Mouse (Mus musculus) CH12F3 (cell line): ENCODE data around the gene Tbc1d22a.

Experiments
- in situ Hi-C: fragments of 300-500 bp; cut with MboI; formaldehyde crosslinking; loops from 2 replicates; pipeline ENCODE4 v1.14.3; 2020; ENCODE audit warnings: low sequenced_read_pairs

Tbc1d22a gene

GRCm38 (mm10) chr15:86231831-86232512 is 17.7 kb downstream of the Tbc1d22a start:
- in situ Hi-C loops, result loop anchor here (25.0 kb wide), 1 partner anchor 330 kb away; no protein-coding TSS in a partner anchor

DNA sequence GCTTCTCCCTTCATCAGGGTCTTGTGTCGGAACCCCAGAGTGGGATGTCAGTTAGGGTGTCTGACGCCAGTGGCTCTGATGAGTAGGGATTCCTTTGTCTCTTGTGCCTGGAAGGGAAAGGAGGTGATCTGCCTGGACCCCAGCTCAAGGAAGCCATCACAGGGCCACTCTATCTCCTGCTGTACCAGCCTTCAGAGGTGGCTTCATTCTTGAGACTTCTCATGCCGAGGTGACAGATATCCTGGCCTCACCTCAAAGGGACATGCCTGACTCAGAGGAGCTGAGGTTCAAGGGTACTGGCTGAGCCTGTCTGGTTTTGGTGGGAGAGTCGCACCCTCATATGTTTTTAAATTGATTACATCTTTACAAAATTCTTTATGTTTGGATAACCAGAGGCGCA is 19.7 kb downstream of the Tbc1d22a start:
- in situ Hi-C loops, result loop anchor here (25.0 kb wide), 1 partner anchor 328 kb away; no protein-coding TSS in a partner anchor

DNA sequence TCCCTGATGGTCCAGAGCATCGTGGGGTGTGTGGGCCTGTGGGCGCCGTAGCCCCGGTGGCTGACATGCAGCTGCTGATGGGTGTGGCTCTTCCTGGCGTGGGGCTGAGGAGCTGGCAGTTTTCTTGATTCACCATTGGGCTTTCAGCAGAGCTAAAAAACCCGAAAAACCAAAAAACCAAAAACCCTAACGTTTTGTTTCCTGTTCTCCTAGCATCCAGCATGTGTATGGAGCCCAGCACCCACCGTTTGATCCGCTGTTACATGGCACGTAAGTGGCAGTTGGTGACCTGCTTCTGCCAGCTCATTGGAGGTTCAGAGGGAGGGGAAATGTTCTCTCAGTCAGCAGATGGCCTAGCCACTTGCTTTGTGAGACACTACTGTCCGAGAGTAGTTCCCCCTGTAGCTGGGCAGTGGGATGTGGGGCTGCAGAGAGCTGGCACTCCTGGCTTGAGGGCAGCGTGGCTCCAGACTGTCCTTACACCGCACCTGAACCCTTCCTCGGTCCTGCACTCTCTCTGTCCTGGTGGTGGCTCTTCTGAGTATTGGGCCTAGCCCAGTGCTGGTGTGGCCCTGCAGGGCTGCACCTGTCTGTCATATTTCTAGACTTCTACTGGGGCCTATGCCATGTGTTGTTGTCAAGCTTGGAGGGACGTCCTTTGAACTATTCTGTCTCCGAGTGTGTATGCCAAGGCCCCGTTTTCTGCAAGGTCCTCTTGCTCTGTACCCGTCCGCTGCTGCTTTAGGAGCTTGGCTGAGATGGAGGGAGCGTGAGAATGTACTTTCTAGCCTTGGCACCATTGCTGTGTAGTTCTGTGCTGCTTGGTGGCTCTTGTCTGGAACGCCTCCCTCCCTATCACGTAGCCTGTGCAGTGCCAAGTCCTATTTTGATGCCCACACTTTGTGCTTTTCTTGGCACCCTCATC is 20.5 kb downstream of the Tbc1d22a start:
- in situ Hi-C loops, result loop anchor here (25.0 kb wide), 1 partner anchor 328 kb away; no protein-coding TSS in a partner anchor

DNA sequence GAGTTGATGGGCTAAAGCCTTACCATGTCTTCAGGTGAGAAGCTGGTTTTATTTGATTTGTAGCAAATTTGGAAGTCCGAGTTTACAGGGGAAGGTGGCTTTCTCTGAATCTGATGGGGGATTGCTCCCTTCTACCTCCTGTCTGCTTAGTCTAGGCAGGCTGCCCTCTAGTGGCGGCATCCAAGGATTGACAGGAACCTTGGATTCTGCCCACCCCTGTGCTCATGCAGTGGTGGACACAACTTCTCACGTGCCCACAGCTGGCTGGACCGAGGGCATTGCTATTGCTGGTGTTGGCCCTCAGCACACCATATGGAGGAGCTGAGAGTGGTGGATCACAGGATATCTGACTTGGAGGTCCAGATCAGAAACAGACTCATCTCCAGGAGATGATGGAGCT is 22.0 kb downstream of the Tbc1d22a start:
- in situ Hi-C loops, result loop anchor here (25.0 kb wide), 1 partner anchor 326 kb away; no protein-coding TSS in a partner anchor

- in situ Hi-C loops, result loop anchor here (25.0 kb wide), 1 partner anchor 324 kb away; no protein-coding TSS in a partner anchor
Measured at GRCm38 (mm10) chr15:86238076-86238475, 23.8 kb downstream of the Tbc1d22a start.

- in situ Hi-C loops, result loop anchor here (25.0 kb wide), 1 partner anchor 323 kb away; no protein-coding TSS in a partner anchor
Measured at GRCm38 (mm10) chr15:86239068-86239467, 24.8 kb downstream of the Tbc1d22a start.

DNA sequence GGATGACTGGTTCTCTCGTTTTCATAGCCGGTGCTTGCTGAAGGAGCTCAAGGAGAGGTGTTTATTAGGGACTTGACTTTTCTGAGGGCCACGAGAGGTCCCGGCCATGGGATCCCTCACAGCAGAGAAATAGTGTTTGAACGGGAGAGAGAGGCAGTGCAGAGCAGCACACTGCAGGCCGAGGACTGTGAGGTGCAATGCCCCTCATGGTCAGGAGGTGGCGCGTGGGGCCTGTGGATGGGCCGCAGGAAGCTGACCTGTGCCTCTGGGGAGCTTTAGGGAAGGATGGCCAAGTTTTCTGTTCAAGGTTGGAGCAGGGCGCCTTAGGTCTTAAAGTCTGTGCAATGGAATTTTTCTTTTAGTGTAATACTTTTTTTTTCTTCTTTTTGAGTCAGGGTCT is 25.5 kb downstream of the Tbc1d22a start:
- in situ Hi-C loops, result loop anchor here (10.0 to 25.0 kb wide), 2 partner anchors 175 to 322 kb away; no protein-coding TSS in a partner anchor

GRCm38 (mm10) chr15:86243708-86244107 is 29.4 kb downstream of the Tbc1d22a start:
- in situ Hi-C loops, result loop anchor here (10.0 to 25.0 kb wide), 2 partner anchors 171 to 319 kb away; no protein-coding TSS in a partner anchor

GRCm38 (mm10) chr15:86244380-86244779 is 30.1 kb downstream of the Tbc1d22a start:
- in situ Hi-C loops, result loop anchor here (10.0 to 25.0 kb wide), 2 partner anchors 170 to 318 kb away; no protein-coding TSS in a partner anchor

DNA sequence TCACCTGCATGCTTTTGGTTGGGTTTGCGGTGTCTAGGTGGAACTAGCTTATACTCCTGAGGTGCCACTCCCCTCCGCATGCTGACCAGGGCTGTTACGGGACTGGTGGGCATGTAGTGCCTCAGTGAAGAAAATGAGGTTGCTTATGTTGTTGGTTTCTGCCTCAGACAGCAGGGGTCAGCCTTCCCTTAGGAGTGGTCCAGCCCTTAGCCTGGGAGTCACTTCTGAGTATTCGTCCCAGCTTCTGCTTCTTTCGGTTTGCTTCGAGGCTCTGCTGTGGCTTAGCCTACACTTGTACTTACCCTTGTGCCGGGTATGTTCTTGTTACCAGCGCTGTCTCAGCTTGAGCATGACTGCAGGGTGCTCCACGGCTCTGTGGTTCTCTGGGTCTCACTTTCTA is 36.0 kb downstream of the Tbc1d22a start:
- in situ Hi-C loops, result no loop called here

DNA sequence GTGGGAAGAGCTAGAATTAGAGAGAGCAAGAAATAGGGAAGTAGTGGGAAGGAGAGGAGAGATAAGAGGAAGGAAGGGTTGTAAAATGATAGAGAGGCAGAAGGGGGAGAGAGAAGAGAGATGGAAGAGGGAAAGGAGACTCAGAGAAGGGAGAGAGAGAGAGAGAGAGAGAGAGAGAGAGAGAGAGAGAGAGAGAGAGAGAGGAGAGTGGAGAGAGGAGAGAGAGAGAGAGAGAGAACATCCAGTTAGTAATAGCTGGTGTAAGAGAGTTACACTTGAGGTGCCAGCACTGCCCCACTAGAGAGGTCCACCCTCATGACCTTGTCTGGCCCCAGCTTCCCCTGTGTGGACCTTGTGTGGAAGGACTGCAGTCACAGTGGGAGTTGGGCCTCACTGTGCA is 37.9 kb downstream of the Tbc1d22a start:
- in situ Hi-C loops, result no loop called here

- in situ Hi-C loops, result no loop called here
Measured at GRCm38 (mm10) chr15:86252684-86253083, 38.4 kb downstream of the Tbc1d22a start.

- in situ Hi-C loops, result no loop called here
Measured at GRCm38 (mm10) chr15:86253411-86253810, 39.2 kb downstream of the Tbc1d22a start.

DNA sequence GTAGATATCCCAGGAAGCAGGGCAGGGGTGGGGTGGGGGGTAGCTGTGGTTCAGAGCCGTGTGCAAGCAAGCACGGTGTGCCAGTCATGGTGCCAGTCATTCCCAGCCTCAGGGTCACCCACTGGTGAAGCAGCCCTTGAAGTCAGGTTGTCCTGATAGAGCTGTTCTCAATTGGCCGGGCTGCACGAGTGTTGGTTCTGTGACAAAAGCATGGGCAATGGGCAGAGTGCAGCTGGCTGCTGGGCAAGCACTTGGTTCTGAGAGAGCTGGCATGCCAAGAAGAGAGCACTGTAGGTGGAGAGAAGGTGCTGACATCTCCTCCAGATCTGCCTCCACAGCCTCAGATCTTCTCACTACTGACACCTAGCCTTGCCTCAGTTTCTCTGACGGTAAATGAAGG is 41.9 kb downstream of the Tbc1d22a start:
- in situ Hi-C loops, result no loop called here

DNA sequence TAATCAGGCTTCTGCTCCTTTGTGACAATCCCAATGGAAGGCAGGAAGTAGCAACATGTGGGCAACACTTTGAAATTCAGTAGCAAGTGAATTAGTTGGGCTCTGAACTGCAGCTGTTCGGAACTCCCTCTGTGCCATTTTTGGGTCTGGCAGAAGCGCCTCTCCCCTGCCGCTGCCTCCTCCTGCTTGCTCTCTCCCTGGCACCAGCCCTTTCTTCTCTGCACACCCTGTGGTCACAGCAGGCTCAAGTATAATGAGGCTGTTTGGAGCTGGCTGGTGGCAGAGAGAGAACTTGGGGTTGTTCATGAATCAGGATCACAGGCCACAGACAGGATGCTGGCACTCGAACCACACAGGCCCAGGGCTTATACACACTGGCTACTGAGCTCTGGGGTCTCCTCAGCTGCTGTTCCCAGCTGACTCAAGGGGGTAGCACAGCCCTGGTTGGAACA is 42.5 kb downstream of the Tbc1d22a start:
- in situ Hi-C loops, result no loop called here

DNA sequence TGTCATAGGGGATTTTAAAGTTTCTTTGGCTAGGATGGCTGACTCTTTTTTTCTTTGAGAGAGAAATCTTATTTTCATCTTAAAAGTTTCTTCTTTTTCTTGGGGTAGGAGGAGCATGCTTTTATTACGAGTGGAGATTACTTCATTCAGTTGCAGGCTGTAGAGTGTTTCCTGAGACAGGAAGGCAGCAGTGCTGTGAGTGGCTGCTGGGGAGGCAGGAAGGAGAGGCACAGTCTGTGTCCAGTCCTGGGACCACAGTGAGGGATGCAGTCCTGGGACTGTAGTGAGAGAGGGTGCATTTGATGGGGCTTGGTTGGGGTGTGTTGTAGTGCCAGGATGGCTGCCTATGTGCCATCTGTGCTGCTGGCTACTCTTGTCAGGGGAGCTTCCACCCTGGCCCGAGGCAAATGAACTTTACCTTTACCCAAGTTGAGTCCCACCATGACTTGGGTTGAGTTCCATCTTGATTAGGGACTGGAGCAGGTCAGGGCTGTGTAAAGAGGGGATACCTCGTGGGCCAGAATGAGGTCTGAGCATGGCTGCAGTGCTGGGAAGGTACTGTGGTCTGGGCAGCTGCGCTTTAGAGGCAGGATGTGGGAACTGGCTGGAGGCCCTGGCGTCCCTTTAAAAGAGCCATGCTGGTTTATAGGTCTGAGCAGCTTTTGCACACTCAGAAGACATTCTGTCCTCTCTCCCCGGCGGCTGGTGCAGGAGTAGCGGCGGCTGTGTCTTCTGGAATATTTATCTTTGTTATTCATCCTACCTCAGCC is 43.8 kb downstream of the Tbc1d22a start:
- in situ Hi-C loops, result no loop called here

DNA sequence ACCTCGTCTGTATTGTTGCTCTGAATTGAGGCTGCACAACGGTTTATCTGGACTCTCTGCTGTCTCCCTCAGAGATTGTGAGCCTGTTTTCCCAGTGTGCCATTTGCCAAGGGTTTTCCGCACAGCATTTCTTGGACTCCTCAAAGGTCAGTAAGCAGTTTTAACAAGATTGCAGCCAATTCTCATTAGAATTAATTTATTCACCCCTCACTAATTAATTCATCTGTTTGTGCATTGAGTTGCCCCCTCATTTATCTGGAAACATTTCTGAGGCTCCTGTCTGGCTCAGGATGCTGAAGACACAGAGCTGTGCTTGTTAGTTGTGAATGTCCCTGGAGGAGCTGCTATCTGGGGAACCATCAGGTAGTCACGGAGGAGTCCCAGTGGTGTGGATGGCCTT is 45.0 kb downstream of the Tbc1d22a start:
- in situ Hi-C loops, result no loop called here

GRCm38 (mm10) chr15:86260111-86260510 is 45.9 kb downstream of the Tbc1d22a start:
- in situ Hi-C loops, result no loop called here

GRCm38 (mm10) chr15:86264389-86264788 is 50.1 kb downstream of the Tbc1d22a start:
- in situ Hi-C loops, result no loop called here

- in situ Hi-C loops, result no loop called here
Measured at GRCm38 (mm10) chr15:86264803-86265202, 50.5 kb downstream of the Tbc1d22a start.
